Mouse (Mus musculus): Measurements from ENCODE around the gene Frat2. TPM values are rescaled to one million over a fixed set of nuclear protein-coding genes. Genes with fewer than 3 reads are reported as not detected.
"Not testable (repeated sequence)": the region's sequence is repeated elsewhere in the genome, so short reads cannot be mapped to it uniquely, and the experiment has no call there.

Gene Frat2
- polyA plus RNA-seq, 1 experiment from 2014 or later, result 6.9 TPM

DNA sequence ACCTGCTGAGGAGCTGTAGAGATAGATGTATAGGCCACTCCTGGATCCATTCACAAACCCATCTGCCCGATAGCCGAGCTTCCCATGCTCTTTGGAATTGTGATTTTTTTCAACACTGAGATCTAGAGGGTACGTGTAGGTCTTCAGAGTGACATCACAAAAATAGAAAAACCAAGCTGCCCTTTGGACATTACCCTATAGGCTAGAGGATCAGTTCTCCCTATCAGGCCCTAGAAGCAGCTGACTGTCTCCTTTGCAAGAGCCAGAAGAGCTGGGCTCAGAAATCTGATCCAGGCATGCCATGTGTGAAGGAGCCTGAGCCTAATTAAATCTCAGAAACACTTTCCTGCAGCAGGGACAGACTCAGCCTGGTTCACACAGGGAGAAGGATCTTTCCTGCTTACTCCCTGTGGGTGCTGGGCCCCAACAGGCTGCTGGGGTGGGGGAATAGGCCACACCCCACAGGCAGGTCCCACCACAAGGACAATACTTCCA is 9.9 kb upstream of the Frat2 start:
- Histone ChIP-seq H3K4me1 (no peaks in the 10 kb centered on the region), H3K4me3 (replicated peaks) (no peak overlapping the region), H3K27ac (no peak overlapping the region), H3K4me2 (no peak overlapping the region), H3K36me3 (peaks cover 11% of the 10 kb centered on the region; the same call in 1 of the 2 replicates), H3K27me3 (replicated peaks) (no peaks in the 10 kb centered on the region), H3K9ac (no peak overlapping the region), H3K9me3 (no peaks in the 10 kb centered on the region)
- 75% methylated on average over 3 of the region's 3 CpGs for WGBS
- ATAC-seq (ENCODE audit: insufficient read depth, low FRiP score, low read depth), result no peak

DNA sequence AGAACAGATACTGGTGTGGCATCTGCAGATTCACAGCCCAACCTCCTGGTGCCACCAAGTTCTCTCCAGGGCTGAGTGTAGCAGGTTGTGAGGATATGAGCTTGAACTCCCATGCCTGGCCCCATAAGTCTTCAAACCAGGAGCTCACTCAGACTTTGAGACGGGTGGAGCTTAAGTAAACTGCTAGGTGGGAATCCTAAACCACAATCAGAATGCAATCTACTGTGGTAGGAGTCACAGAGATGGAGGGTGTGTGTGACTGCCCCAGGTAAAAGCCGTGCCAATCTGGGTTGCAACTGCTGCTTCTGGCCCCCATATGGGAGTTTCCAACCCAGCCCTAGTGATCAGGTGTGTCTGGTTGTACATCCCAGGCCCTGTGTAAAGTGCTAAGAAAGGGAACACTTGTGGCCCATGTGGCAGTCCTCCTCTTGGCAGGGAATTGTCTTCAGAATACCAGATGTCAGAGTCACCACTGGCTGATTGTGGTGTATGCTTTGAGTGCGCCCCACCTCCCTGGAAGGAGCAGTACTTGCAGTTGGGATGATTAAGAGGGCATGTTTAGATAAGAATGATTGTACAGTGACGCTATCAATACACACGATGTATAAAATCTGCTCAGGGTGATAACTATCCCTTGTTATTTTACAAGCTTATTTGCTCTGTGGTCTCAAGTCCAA is 9.3 kb upstream of the Frat2 start:
- Histone ChIP-seq H3K9me3 (no peaks in the 10 kb centered on the region), H3K4me2 (no peak overlapping the region), H3K36me3 (peaks cover 5% of the 10 kb centered on the region; the same call in 1 of the 2 replicates), H3K27ac (peak overlapping the region; percentile 33), H3K9ac (no peak overlapping the region), H3K27me3 (replicated peaks) (no peaks in the 10 kb centered on the region), H3K4me3 (replicated peaks) (no peak overlapping the region), H3K4me1 (no peaks in the 10 kb centered on the region)
- 60% methylated on average over 5 of the region's 5 CpGs for WGBS
- ATAC-seq (ENCODE audit: insufficient read depth, low FRiP score, low read depth), result peak; percentile 68

DNA sequence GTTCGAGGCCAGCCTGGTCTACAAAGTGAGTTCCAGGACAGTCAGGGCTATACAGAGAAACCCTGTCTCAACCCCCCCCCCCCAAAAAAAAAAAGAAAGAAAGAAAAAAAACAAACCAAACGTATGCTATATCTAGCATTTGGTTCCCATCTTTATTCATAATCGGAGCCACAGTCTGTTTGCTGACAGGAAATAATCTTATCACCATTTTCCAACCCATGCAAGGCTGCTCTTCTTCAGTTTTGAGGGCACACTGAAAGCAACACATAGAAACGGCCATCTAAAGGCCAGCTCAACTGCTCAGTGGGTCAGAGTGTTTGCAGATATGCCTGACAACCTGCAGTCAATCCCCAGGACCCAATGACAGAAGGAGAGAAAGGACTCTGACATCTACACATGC is 4.5 kb upstream of the Frat2 start:
- Histone ChIP-seq H3K4me2 (no peak overlapping the region), H3K27me3 (replicated peaks) (no peaks in the 10 kb centered on the region)
- WGBS, result 80% methylated on average over 4 of the region's 4 CpGs

DNA sequence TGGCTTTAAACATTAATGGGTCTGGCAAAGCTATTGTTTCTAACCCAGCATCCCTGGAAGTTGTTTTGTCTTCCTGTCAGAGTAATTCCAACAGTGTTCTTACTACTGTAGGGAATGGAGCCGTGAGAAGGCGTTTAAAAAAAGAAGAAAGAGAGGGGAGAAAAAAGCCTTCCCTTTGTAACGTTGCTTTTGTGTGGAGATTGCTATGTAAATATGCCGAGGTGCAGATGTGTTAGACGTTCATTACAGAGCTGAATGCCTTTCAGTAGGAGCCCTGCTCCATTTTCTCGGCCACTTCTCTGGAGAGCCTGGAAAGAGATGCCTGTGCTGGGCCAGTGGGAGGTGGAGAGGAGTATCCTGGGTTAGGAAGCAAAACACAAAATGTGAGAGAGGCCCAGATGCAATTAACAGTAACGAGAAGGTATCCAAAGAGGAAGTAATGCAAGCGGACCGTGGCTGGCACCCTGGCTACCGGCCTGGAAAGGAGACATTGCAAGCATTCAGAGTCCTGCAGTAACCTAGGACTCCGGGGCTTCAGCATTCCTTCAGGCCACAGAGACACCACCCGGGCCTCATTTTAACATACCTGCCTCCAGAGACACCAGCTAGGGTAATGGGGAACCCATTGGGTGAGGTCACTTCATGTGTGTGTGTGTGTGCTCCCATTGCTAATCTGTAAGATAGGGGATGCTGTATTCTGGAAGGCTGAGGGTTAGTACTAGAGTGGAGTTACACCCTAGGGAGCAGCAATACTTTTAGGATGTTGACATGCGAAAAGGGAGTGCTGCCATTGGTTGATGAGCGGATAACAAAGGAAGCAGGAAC is 3.0 kb upstream of the Frat2 start:
- no peak overlapping the region for H3K27ac ChIP-seq
- peaks cover 13% of the 10 kb centered on the region for H3K4me1 ChIP-seq
- H3K4me3 ChIP-seq (replicated peaks), result no peak overlapping the region
- H3K9ac ChIP-seq, result no peak overlapping the region
- ATAC-seq (ENCODE audit: insufficient read depth, low FRiP score, low read depth), result no peak
- H3K9me3 ChIP-seq, result no peaks in the 10 kb centered on the region
- no peak overlapping the region for H3K4me2 ChIP-seq
- 33% methylated on average over 14 of the region's 14 CpGs for WGBS
- H3K36me3 ChIP-seq, result no peaks in the 10 kb centered on the region
- no peaks in the 10 kb centered on the region for H3K27me3 ChIP-seq (replicated peaks)

More for the DNA sequence above, 4.5 kb upstream of the Frat2 start:
- H3K4me1 ChIP-seq, result peaks cover 5% of the 10 kb centered on the region; the same call in 1 of the 2 replicates
- H3K9ac ChIP-seq, result no peak overlapping the region
- H3K4me3 ChIP-seq (replicated peaks), result no peak overlapping the region
- ATAC-seq (ENCODE audit: insufficient read depth, low FRiP score, low read depth), result no peak
- no peak overlapping the region for H3K27ac ChIP-seq
- no peaks in the 10 kb centered on the region for H3K36me3 ChIP-seq
- H3K9me3 ChIP-seq, result no peaks in the 10 kb centered on the region

DNA sequence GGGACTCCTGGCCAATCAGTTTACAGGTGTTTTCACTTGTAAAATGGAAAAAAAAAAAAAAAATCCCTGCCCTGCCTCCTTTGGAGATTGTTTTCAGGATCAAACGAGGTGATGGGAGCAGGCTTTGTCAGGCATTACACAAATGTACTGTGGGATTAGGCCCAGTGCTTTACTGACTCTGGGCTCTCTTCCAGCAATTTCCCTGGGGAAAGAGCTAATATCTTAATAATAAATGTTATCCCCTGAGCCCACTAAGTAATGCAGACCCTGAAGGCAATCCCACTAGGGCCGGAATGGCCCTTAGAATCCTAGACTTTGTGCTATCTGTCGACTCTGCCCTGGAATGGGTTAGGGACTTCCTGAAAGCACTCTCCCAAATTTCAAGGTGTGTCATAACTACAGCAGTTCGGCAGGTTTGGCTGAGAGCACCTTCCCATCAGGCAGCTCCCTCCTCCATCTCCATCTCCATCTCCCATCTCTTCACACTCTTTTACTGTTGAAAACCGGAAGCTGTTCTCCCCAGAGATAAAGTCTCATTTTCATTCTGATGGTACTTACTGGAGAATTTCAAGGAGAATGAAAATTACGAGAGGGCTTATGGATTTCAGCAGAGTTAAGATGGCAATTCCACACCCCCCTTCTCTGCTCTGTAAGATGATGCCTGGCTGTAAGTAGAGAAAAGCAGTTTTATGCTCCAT is 2.2 kb upstream of the Frat2 start:
- no peaks in the 10 kb centered on the region for H3K27me3 ChIP-seq (replicated peaks)
- no peak overlapping the region for H3K27ac ChIP-seq
- peaks cover 13% of the 10 kb centered on the region for H3K4me1 ChIP-seq
- ATAC-seq (ENCODE audit: insufficient read depth, low FRiP score, low read depth), result no peak
- H3K9me3 ChIP-seq, result no peaks in the 10 kb centered on the region
- no peak overlapping the region for H3K4me3 ChIP-seq (replicated peaks)
- 41% methylated on average over 6 of the region's 6 CpGs for WGBS
- no peaks in the 10 kb centered on the region for H3K36me3 ChIP-seq
- H3K9ac ChIP-seq, result no peak overlapping the region
- no peak overlapping the region for H3K4me2 ChIP-seq

DNA sequence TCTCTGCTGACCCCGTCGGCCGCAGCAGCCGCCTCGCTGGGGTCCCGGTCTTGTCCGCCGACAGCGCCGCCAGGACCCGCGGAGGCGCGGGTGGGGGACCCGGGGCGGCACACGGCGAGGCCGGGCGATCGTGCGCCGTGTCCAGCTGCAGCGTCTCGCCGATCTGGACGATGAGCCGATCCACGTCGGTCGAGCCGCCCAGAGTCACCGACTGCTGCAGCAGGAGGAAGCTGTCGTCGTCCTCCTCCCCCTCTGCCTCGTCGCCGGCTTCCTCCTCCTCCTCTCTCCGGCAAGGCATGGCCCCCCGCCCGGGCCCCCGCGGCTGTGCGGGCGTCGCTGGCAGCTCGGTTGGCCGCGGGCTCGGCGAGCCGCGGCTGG is 329 bp downstream of the Frat2 start:
- not testable (repeated sequence) for H3K36me3 ChIP-seq; H3K9me3 ChIP-seq; H3K27me3 ChIP-seq (replicated peaks)
- peak overlapping the region; percentile 74 for H3K9ac ChIP-seq
- peak overlapping the region; percentile 93 for H3K27ac ChIP-seq
- H3K4me1 ChIP-seq, result peaks cover 13% of the 10 kb centered on the region
- peak; percentile 39 for ATAC-seq (ENCODE audit: insufficient read depth, low FRiP score, low read depth)
- H3K4me3 ChIP-seq (replicated peaks), result peak overlapping the region; percentile 79
- H3K4me2 ChIP-seq, result peak overlapping the region; percentile 99
- WGBS, result 1% methylated on average over 33 of the region's 53 CpGs

DNA sequence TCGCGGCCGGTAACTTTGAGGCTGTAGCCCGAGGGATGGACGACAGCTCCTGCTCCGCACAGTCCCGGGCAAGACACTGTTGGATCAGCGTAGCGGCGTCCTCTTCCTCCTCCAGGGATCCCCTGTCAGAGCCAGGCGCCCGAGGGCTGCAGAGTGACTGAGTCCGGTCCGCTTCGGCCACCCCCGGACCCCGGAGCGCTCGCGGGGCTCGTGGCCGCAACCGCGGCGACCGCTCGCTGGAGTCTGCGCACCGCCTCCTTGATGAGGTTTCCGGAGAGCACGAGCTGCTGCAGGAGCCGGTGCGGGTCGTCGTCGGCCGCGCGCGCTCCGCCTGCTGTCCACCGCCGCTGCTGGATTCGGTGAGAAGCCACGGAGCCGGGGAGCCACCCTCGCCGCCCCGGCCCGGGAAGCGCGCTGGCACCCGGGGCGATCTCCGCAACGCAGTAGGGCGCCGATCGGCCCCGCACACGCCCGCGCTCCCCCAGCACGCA is 796 bp downstream of the Frat2 start:
- H3K9me3 ChIP-seq, result no peaks in the 10 kb centered on the region
- H3K27me3 ChIP-seq (replicated peaks), result no peaks in the 10 kb centered on the region
- no peaks in the 10 kb centered on the region for H3K36me3 ChIP-seq
- H3K4me1 ChIP-seq, result peaks cover 13% of the 10 kb centered on the region
- H3K4me3 ChIP-seq (replicated peaks), result peak overlapping the region; percentile 79
- WGBS, result under 1% methylated on average over 60 of the region's 64 CpGs
- peak overlapping the region; percentile 74 for H3K9ac ChIP-seq
- H3K4me2 ChIP-seq, result peak overlapping the region; percentile 99
- H3K27ac ChIP-seq, result peak overlapping the region; percentile 93
- peak; percentile 15; the same call in 1 of the 2 replicates for ATAC-seq (ENCODE audit: insufficient read depth, low FRiP score, low read depth)

DNA sequence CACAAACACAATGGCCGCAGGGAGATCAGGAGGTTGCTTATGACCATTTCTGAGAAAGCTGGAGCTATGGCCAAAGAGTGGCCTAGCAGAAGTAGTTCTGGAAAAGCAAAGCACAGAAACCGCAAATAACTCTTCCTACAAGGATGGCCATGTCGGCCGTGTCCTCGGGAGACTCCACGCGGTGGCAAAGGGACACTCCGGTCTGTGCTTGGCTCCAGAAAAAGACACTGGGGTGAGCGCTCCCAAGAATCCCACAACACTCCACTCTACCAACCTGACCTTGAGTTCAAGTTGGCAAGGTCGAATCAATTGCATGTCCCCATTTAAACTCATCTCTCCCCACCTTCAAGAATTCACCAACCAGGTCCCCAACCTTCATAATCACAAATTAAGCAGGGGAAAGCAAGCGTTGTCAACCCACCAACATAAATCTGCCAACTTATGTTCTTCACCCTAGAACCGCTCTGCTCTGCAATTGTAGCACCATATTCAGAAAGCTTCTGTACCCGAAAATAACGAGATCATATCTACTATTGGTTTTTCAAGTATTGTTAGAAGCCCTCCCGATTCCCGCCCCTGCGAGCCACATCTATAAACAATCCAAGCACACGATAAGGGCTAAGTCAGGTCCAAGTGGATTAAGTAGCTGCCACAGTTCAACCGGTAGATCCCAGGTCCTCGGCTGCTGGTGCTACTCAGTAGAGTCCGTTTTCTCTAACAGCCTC is 1.4 kb downstream of the Frat2 start:
- ATAC-seq (ENCODE audit: insufficient read depth, low FRiP score, low read depth), result no peak
- peak overlapping the region; percentile 74; the same call in 1 of the 2 replicates for H3K9ac ChIP-seq
- H3K4me3 ChIP-seq (replicated peaks), result peak overlapping the region; percentile 79
- peaks cover 13% of the 10 kb centered on the region for H3K4me1 ChIP-seq
- peak overlapping the region; percentile 99 for H3K4me2 ChIP-seq
- no peaks in the 10 kb centered on the region for H3K36me3 ChIP-seq
- no peaks in the 10 kb centered on the region for H3K9me3 ChIP-seq
- no peaks in the 10 kb centered on the region for H3K27me3 ChIP-seq (replicated peaks)
- peak overlapping the region; percentile 93; the same call in 1 of the 2 replicates for H3K27ac ChIP-seq
- WGBS, result 13% methylated on average over 21 of the region's 21 CpGs

DNA sequence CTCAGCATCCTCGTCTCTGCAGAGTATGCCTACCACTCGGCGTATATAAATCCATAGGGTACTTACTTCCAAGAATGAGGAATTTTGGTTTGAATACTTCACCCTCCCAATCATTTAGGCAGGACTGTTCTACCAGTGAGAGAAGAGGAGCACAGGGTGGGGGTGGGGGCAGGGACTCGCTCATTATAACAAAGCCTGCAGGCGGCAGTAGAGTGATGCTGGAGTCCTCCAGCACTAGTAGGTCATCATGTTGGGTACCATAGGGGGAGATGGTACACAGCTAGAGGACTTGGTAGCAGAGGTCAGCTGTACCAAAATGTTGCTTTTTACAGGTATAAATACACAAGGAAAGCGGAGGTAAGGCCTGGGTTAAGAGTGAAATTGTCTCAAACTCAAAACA is 3.6 kb downstream of the Frat2 start:
- 87% methylated on average over 6 of the region's 6 CpGs for WGBS
- Histone ChIP-seq H3K27ac (no peak overlapping the region), H3K4me2 (no peak overlapping the region), H3K9me3 (no peaks in the 10 kb centered on the region), H3K4me1 (peaks cover 8% of the 10 kb centered on the region; the same call in 1 of the 2 replicates), H3K27me3 (replicated peaks) (no peaks in the 10 kb centered on the region), H3K36me3 (no peaks in the 10 kb centered on the region), H3K9ac (no peak overlapping the region), H3K4me3 (replicated peaks) (no peak overlapping the region)
- no peak for ATAC-seq (ENCODE audit: insufficient read depth, low FRiP score, low read depth)

DNA sequence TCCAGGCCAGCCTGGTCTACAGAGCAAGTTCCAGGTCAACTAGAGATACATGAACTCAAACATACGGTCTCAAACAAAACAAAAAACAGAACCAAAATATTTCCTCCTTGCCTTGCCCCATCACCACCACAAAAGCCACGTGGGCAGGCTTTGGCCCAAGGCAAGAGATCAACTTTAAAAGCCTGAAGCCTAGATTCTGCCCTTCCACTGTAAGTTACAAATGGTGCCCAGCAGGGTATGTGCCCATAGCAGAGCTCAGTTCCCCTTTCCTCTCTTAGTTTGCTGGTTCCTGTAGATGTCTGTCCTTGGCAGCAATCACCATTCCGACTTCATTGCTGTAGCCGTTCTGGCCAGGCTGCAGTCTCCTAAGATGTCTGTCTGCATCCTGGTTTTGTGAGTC is 5.2 kb downstream of the Frat2 start:
- H3K27ac ChIP-seq, result no peak overlapping the region
- 78% methylated on average over 4 of the region's 4 CpGs for WGBS
- H3K9ac ChIP-seq, result no peak overlapping the region
- H3K4me2 ChIP-seq, result no peak overlapping the region
- ATAC-seq (ENCODE audit: insufficient read depth, low FRiP score, low read depth), result no peak
- no peaks in the 10 kb centered on the region for H3K36me3 ChIP-seq
- H3K9me3 ChIP-seq, result no peaks in the 10 kb centered on the region
- H3K4me1 ChIP-seq, result peaks cover 8% of the 10 kb centered on the region; the same call in 1 of the 2 replicates
- H3K27me3 ChIP-seq (replicated peaks), result no peaks in the 10 kb centered on the region
- no peak overlapping the region for H3K4me3 ChIP-seq (replicated peaks)

DNA sequence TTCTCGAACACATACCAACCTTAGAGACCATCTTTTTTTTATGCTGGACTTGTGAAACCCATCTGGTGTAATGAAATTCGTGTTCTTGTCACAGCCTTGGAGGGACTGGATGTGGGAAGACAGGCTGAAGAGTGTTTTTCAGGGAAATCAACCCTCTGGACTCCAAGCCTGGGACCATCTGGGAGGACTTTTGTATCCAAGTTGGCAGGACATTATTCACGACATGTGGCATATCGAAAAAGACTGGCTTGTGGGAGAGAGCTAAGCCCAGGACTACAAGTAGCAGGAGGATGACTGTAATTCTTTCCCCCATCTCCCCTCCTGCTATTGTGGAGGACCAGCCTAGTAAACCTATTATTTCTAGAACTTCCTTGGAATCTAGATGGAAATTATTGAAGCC is 5.7 kb downstream of the Frat2 start:
- 78% methylated on average over 4 of the region's 4 CpGs for WGBS
- ATAC-seq (ENCODE audit: insufficient read depth, low FRiP score, low read depth), result no peak

More for the DNA sequence above, 5.7 kb downstream of the Frat2 start:
- no peak overlapping the region for H3K27ac ChIP-seq
- H3K4me2 ChIP-seq, result no peak overlapping the region
- H3K36me3 ChIP-seq, result no peaks in the 10 kb centered on the region
- H3K9me3 ChIP-seq, result no peaks in the 10 kb centered on the region
- peaks cover 11% of the 10 kb centered on the region for H3K4me1 ChIP-seq
- no peak overlapping the region for H3K4me3 ChIP-seq (replicated peaks)
- H3K27me3 ChIP-seq (replicated peaks), result no peaks in the 10 kb centered on the region
- no peak overlapping the region for H3K9ac ChIP-seq
